Mouse (Mus musculus) spleen, adult 2 months (tissue): ENCODE measurements around the gene Gm5795. TPM values are rescaled to one million over a fixed set of nuclear protein-coding genes. Genes with fewer than 3 reads are reported as not detected.
"Not testable (repeated sequence)": the region's sequence is repeated elsewhere in the genome, so short reads cannot be mapped to it uniquely, and the experiment has no call there.

Experiments used
- DNase-seq, 2 experiments: peaks; one replicate each; pipeline versions ENCODE4 v3.0.0 to v3.0.0-alpha.2; 2012 to 2021; ENCODE audit warnings: low spot score in 2 of 2, low read depth in 1 of 2
- H3K27ac ChIP-seq: fragments of 200-500 bp; 2 replicates; pipeline ENCODE4 v1.5.1; 2012; ENCODE audit warnings: low read length, inconsistent platforms; ENCODE audit not compliant: insufficient read depth
- H3K27me3 ChIP-seq: fragments of 200-500 bp; 2 replicates; pipeline ENCODE4 v1.6.1; 2012; ENCODE audit warnings: mild to moderate bottlenecking, moderate library complexity, low read length, inconsistent platforms; ENCODE audit not compliant: control insufficient read depth, insufficient read depth
- H3K36me3 ChIP-seq: fragments of 200-500 bp; 2 replicates; pipeline ENCODE4 v1.6.1; 2012; ENCODE audit warnings: mild to moderate bottlenecking, low read length, inconsistent platforms; ENCODE audit not compliant: control insufficient read depth, insufficient read depth
- H3K4me1 ChIP-seq: fragments of 200-500 bp; 2 replicates; pipeline ENCODE4 v1.6.1; 2011; ENCODE audit warnings: inconsistent platforms; ENCODE audit not compliant: control insufficient read depth, insufficient read depth, insufficient read length
- H3K4me3 ChIP-seq: fragments of 200-500 bp; 2 replicates; pipeline ENCODE4 v1.5.1; 2011; ENCODE audit warnings: mild to moderate bottlenecking, inconsistent platforms; ENCODE audit not compliant: insufficient read depth, insufficient read length; ENCODE audit errors: extremely low read depth
- WGBS: fragments of 180-500 bp; shearing (Covaris S2); methylation state at CpG from one replicate; pipeline ENCODE4 v1.1.7; 2018; 5-methylcytosine and 5-hydroxymethylcytosine counted together
- polyA plus RNA-seq: library from polyadenylated mRNA; depleted of rRNA; stranded (reverse); fragments of >200 nt; gene quantifications from 2 replicates; pipeline ENCODE4 v1.2.3, GENCODE M21; 2012; rRNA removed

Gene Gm5795
- polyA plus RNA-seq = not detected in 2 replicates

- not testable (repeated sequence) for H3K27me3 ChIP-seq, H3K36me3 ChIP-seq, H3K4me3 ChIP-seq, H3K27ac ChIP-seq, H3K4me1 ChIP-seq, DNase-seq
- no CpG with 5 or more reads among the region's 2 CpGs for WGBS
Observed at GRCm38 (mm10) chr14:3187955-3188354, at the start of gene Gm5795. TSS of gene Gm5795 (plus strand) at chr14:3188255.

DNA sequence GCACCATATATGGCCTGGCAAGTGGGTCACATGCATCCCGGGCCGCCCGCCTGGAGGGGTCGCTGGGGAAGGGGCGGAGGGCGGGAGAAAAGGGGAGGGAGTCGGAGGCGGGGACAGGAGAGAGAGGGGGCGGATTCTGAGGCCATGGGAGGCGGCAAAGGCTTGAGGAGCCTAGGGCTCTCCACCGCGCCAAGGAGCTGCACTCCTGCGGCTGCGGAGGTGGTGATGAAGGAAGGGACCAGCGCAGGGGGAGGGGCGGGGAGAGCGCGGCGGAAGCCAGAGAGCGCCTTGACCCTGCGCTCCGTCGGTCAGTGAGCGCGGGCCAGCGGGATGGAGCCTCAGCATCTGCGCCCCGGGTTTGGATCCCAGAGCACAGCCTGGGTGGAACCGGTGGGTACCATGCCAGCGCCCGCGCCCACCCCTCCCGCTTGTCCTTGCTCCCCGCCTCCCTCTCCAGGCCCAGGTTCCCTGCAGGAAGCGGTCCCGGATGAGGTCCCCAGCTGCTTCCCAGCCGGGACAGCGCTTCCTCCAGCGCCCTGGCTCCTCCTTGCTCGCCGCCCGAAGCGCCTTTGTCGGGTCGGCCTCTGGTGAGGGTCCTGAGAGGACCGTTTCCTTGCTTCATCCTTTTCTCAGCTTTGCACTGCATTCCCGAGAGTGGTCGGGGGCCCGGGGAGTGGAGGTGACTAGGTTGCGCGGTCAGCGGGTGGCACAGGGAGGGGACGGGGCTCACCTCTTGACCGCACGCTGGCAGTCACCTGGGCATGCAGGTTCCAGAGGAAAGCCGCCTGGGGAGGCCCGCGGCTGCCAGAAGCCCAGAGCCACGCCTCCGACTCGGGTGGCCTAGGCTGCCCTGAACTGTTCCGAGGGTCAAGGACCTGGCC lies 20.5 kb downstream of the Gm5795 start, which contains the start of gene D830030K20Rik:
Gene D830030K20Rik, plus strand, starts transcription at position 217 of the 881 bp plus-strand sequence.
- H3K27ac ChIP-seq, H3K4me3 ChIP-seq, DNase-seq, H3K27me3 ChIP-seq, H3K4me1 ChIP-seq, H3K36me3 ChIP-seq: not testable (repeated sequence)
- 5% methylated on average over 27 of the region's 62 CpGs for WGBS

DNA sequence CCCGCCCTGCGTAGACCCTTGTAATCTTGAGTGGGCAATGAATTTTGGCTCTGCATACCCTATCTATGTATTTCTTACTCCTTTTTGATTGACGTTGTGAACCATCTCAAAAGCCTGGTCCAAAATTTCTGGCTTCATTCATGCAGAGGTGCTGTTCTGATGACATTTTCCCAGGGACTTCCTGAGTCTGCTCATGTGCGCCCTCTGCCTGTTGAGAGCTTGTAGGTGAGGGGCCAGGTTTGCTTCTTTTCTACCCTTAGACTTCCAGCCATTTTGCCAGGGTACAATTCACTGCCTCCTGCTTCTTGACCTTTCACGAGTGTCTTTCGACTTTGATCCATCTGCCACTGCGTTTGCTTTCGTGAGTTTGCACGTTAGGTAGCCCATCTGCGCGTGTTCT lies 21.3 kb downstream of the Gm5795 start:
- H3K36me3 ChIP-seq, DNase-seq: not testable (repeated sequence)
- WGBS = 15% methylated on average over 10 of the region's 11 CpGs

More for the DNA sequence above, 21.3 kb downstream of the Gm5795 start:
- not testable (repeated sequence) for H3K4me3 ChIP-seq, H3K27ac ChIP-seq, H3K4me1 ChIP-seq, H3K27me3 ChIP-seq

Other genes with a start within 250 kb of the Gm5795 start
- gene Gm2888, start 158.3 kb upstream of the Gm5795 start, polyA plus RNA-seq = not detected in 2 replicates
- 0.13 TPM in 1 of 2 replicates, not detected in the other for gene Gm2897, start 139.0 kb upstream of the Gm5795 start, polyA plus RNA-seq
- not detected in 2 replicates for gene Gm10340, start 54.3 kb upstream of the Gm5795 start, polyA plus RNA-seq
- gene D830030K20Rik, start 20.2 kb downstream of the Gm5795 start, polyA plus RNA-seq = 0.07 TPM in 1 of 2 replicates, not detected in the other
- 0.04 and 0.09 TPM in 2 replicates for gene Gm2956, start 144.4 kb downstream of the Gm5795 start, polyA plus RNA-seq
- not detected in 2 replicates for gene Gm10413, start 206.8 kb downstream of the Gm5795 start, polyA plus RNA-seq
- gene Gm10409, start 224.4 kb downstream of the Gm5795 start, polyA plus RNA-seq = not detected in 2 replicates
- not detected in 2 replicates for gene Gm3005, start 239.8 kb downstream of the Gm5795 start, polyA plus RNA-seq